Mouse (Mus musculus) lung, postnatal 25 days (tissue): ENCODE measurements at regions not wholly inside any gene's neighbourhood (a gene's known extent, or its start where the extent isn't known, plus 50 kb on each side); places are given as distances from the start of the nearest gene placed in this dataset.

Experiments used
- DNase-seq: peaks from one replicate; pipeline ENCODE4 v3.0.0; 2022; ENCODE audit warnings: low spot score

GRCm38 (mm10) chr4:55203731-55204710, 145.8 kb upstream of the Rad23b start:
- no peak for DNase-seq

GRCm38 (mm10) chr4:55206226-55206625, 143.6 kb upstream of the Rad23b start:
- DNase-seq: no peak

GRCm38 (mm10) chr4:55207749-55208385, 142.0 kb upstream of the Rad23b start:
- DNase-seq: no peak

GRCm38 (mm10) chr4:55208386-55209345, 141.2 kb upstream of the Rad23b start:
- no peak for DNase-seq

GRCm38 (mm10) chr4:55215425-55216174, 134.2 kb upstream of the Rad23b start:
- no peak for DNase-seq

- no peak for DNase-seq
Measured at GRCm38 (mm10) chr4:55216175-55216545, 133.7 kb upstream of the Rad23b start.

GRCm38 (mm10) chr4:55225766-55226165, 124.1 kb upstream of the Rad23b start:
- no peak for DNase-seq

GRCm38 (mm10) chr4:55227394-55227793, 122.4 kb upstream of the Rad23b start:
- no peak for DNase-seq

- DNase-seq: no peak
Measured at GRCm38 (mm10) chr4:55231522-55231921, 118.3 kb upstream of the Rad23b start.

- DNase-seq: no peak
Measured at GRCm38 (mm10) chr4:55237856-55238255, 112.0 kb upstream of the Rad23b start.

GRCm38 (mm10) chr4:55240450-55240849, 109.4 kb upstream of the Rad23b start:
- peak; percentile 74 for DNase-seq

GRCm38 (mm10) chr4:55242331-55242730, 107.5 kb upstream of the Rad23b start:
- DNase-seq: no peak

GRCm38 (mm10) chr4:55243091-55244058, 106.5 kb upstream of the Rad23b start:
- DNase-seq: no peak

GRCm38 (mm10) chr4:55245789-55246188, 104.1 kb upstream of the Rad23b start:
- no peak for DNase-seq

GRCm38 (mm10) chr4:55250334-55250733, 99.5 kb upstream of the Rad23b start:
- no peak for DNase-seq

GRCm38 (mm10) chr4:55251546-55251945, 98.3 kb upstream of the Rad23b start:
- no peak for DNase-seq

GRCm38 (mm10) chr4:55253769-55254168, 96.1 kb upstream of the Rad23b start:
- DNase-seq: no peak

GRCm38 (mm10) chr4:55271965-55272630, 77.7 kb upstream of the Rad23b start:
- no peak for DNase-seq

- no peak for DNase-seq
Measured at GRCm38 (mm10) chr4:55276300-55276952, 73.4 kb upstream of the Rad23b start.
